Mouse (Mus musculus): ENCODE results near the gene Ncbp2.
"Not testable (repeated sequence)": the region's sequence is repeated elsewhere in the genome, so short reads cannot be mapped to it uniquely, and the experiment has no call there.

The Ncbp2 gene

GRCm38 (mm10) chr16:31940586-31940985 is 7.7 kb upstream of the Ncbp2 start:
- Histone ChIP-seq H3K4me3 (replicated peaks; ENCODE audit: low read length) (0 out of 2 replicates have a peak overlapping the region, but pooled peaks have one; percentile 20), H3K4me1 (replicated peaks; ENCODE audit: low read depth, low read length) (peaks cover 43% of the 10 kb centered on the region), H3K27me3 (ENCODE audit: insufficient read depth, low read length) (peaks cover 8% of the 10 kb centered on the region), H3K9me3 (ENCODE audit: low read length) (no peaks in the 10 kb centered on the region), H3K36me3 (ENCODE audit: insufficient read depth, low read length) (peaks cover 15% of the 10 kb centered on the region)
- TF ChIP-seq NANOG (IDR thresholded peaks at IDR 0.05; ENCODE audit: borderline replicate concordance, low read length) (no peak), CTCF (conservative IDR thresholded peaks at IDR 0.05; ENCODE audit: low read length) (no peak), POU5F1 (IDR thresholded peaks at IDR 0.05; ENCODE audit: borderline replicate concordance, low read length) (no peak)

GRCm38 (mm10) chr16:31943980-31944379 is 4.3 kb upstream of the Ncbp2 start:
- TF ChIP-seq POU5F1 (IDR thresholded peaks at IDR 0.05; ENCODE audit: borderline replicate concordance, low read length) (no peak), CTCF (conservative IDR thresholded peaks at IDR 0.05; ENCODE audit: low read length) (peak; percentile 86), NANOG (IDR thresholded peaks at IDR 0.05; ENCODE audit: borderline replicate concordance, low read length) (no peak)
- Histone ChIP-seq H3K27me3 (ENCODE audit: insufficient read depth, low read length) (no peaks in the 10 kb centered on the region), H3K36me3 (ENCODE audit: insufficient read depth, low read length) (peaks cover 27% of the 10 kb centered on the region), H3K9me3 (ENCODE audit: low read length) (no peaks in the 10 kb centered on the region), H3K4me3 (replicated peaks; ENCODE audit: low read length) (peak overlapping the region; percentile 72), H3K4me1 (replicated peaks; ENCODE audit: low read depth, low read length) (peaks cover 61% of the 10 kb centered on the region)

GRCm38 (mm10) chr16:31944698-31945255 is 3.5 kb upstream of the Ncbp2 start:
- Histone ChIP-seq H3K9me3 (ENCODE audit: low read length) (no peaks in the 10 kb centered on the region), H3K4me3 (replicated peaks; ENCODE audit: low read length) (peak overlapping the region; percentile 72), H3K4me1 (replicated peaks; ENCODE audit: low read depth, low read length) (peaks cover 67% of the 10 kb centered on the region), H3K27me3 (ENCODE audit: insufficient read depth, low read length) (no peaks in the 10 kb centered on the region), H3K36me3 (ENCODE audit: insufficient read depth, low read length) (peaks cover 27% of the 10 kb centered on the region)
- TF ChIP-seq POU5F1 (IDR thresholded peaks at IDR 0.05; ENCODE audit: borderline replicate concordance, low read length) (no peak), CTCF (conservative IDR thresholded peaks at IDR 0.05; ENCODE audit: low read length) (no peak), NANOG (IDR thresholded peaks at IDR 0.05; ENCODE audit: borderline replicate concordance, low read length) (no peak)

- Histone ChIP-seq H3K27me3 (ENCODE audit: insufficient read depth, low read length) (no peaks in the 10 kb centered on the region), H3K4me3 (replicated peaks; ENCODE audit: low read length) (0 out of 2 replicates have a peak overlapping the region, but pooled peaks have one; percentile 72), H3K4me1 (replicated peaks; ENCODE audit: low read depth, low read length) (peaks cover 67% of the 10 kb centered on the region), H3K36me3 (ENCODE audit: insufficient read depth, low read length) (peaks cover 33% of the 10 kb centered on the region), H3K9me3 (ENCODE audit: low read length) (no peaks in the 10 kb centered on the region)
- TF ChIP-seq POU5F1 (IDR thresholded peaks at IDR 0.05; ENCODE audit: borderline replicate concordance, low read length) (no peak), NANOG (IDR thresholded peaks at IDR 0.05; ENCODE audit: borderline replicate concordance, low read length) (no peak), CTCF (conservative IDR thresholded peaks at IDR 0.05; ENCODE audit: low read length) (no peak)
Observed at GRCm38 (mm10) chr16:31945372-31945771, 2.9 kb upstream of the Ncbp2 start.

- Histone ChIP-seq H3K36me3 (ENCODE audit: insufficient read depth, low read length) (peaks cover 39% of the 10 kb centered on the region), H3K4me1 (replicated peaks; ENCODE audit: low read depth, low read length) (peaks cover 65% of the 10 kb centered on the region)
- H3K9me3 ChIP-seq (ENCODE audit: low read length); H3K27me3 ChIP-seq (ENCODE audit: insufficient read depth, low read length); H3K4me3 ChIP-seq (replicated peaks; ENCODE audit: low read length): not testable (repeated sequence)
Observed at GRCm38 (mm10) chr16:31945986-31946385, 2.3 kb upstream of the Ncbp2 start.

- Histone ChIP-seq H3K4me3 (replicated peaks; ENCODE audit: low read length) (peak overlapping the region; percentile 99), H3K4me1 (replicated peaks; ENCODE audit: low read depth, low read length) (peaks cover 61% of the 10 kb centered on the region), H3K27me3 (ENCODE audit: insufficient read depth, low read length) (no peaks in the 10 kb centered on the region), H3K36me3 (ENCODE audit: insufficient read depth, low read length) (peaks cover 52% of the 10 kb centered on the region), H3K9me3 (ENCODE audit: low read length) (no peaks in the 10 kb centered on the region)
- TF ChIP-seq POU5F1 (IDR thresholded peaks at IDR 0.05; ENCODE audit: borderline replicate concordance, low read length): no peak
- no peak for TF ChIP-seq NANOG (IDR thresholded peaks at IDR 0.05; ENCODE audit: borderline replicate concordance, low read length)
- no peak for TF ChIP-seq CTCF (conservative IDR thresholded peaks at IDR 0.05; ENCODE audit: low read length)
Observed at GRCm38 (mm10) chr16:31947333-31947732, 980 bp upstream of the Ncbp2 start.

GRCm38 (mm10) chr16:31947901-31948316 is 404 bp upstream of the Ncbp2 start:
- Histone ChIP-seq H3K36me3 (ENCODE audit: insufficient read depth, low read length) (peaks cover 56% of the 10 kb centered on the region), H3K9me3 (ENCODE audit: low read length) (no peaks in the 10 kb centered on the region), H3K4me3 (replicated peaks; ENCODE audit: low read length) (peak overlapping the region; percentile 99), H3K27me3 (ENCODE audit: insufficient read depth, low read length) (no peaks in the 10 kb centered on the region), H3K4me1 (replicated peaks; ENCODE audit: low read depth, low read length) (peaks cover 64% of the 10 kb centered on the region)
- TF ChIP-seq NANOG (IDR thresholded peaks at IDR 0.05; ENCODE audit: borderline replicate concordance, low read length) (no peak), CTCF (conservative IDR thresholded peaks at IDR 0.05; ENCODE audit: low read length) (no peak), POU5F1 (IDR thresholded peaks at IDR 0.05; ENCODE audit: borderline replicate concordance, low read length) (no peak)

GRCm38 (mm10) chr16:31963224-31963623 is 14.9 kb downstream of the Ncbp2 start:
- Histone ChIP-seq H3K27me3 (ENCODE audit: insufficient read depth, low read length) (no peaks in the 10 kb centered on the region), H3K4me1 (replicated peaks; ENCODE audit: low read depth, low read length) (no peaks in the 10 kb centered on the region), H3K36me3 (ENCODE audit: insufficient read depth, low read length) (peaks cover 78% of the 10 kb centered on the region), H3K4me3 (replicated peaks; ENCODE audit: low read length) (no peak overlapping the region), H3K9me3 (ENCODE audit: low read length) (no peaks in the 10 kb centered on the region)
- TF ChIP-seq POU5F1 (IDR thresholded peaks at IDR 0.05; ENCODE audit: borderline replicate concordance, low read length) (no peak), NANOG (IDR thresholded peaks at IDR 0.05; ENCODE audit: borderline replicate concordance, low read length) (no peak), CTCF (conservative IDR thresholded peaks at IDR 0.05; ENCODE audit: low read length) (no peak)

- H3K36me3 ChIP-seq (ENCODE audit: insufficient read depth, low read length): peaks cover 47% of the 10 kb centered on the region
- no peak overlapping the region for H3K4me3 ChIP-seq (replicated peaks; ENCODE audit: low read length)
- H3K27me3 ChIP-seq (ENCODE audit: insufficient read depth, low read length): no peaks in the 10 kb centered on the region
- peaks cover 9% of the 10 kb centered on the region for H3K4me1 ChIP-seq (replicated peaks; ENCODE audit: low read depth, low read length)
- H3K9me3 ChIP-seq (ENCODE audit: low read length): no peaks in the 10 kb centered on the region
- TF ChIP-seq POU5F1 (IDR thresholded peaks at IDR 0.05; ENCODE audit: borderline replicate concordance, low read length) (no peak), CTCF (conservative IDR thresholded peaks at IDR 0.05; ENCODE audit: low read length) (no peak)
Observed at GRCm38 (mm10) chr16:31975258-31975657, 26.9 kb downstream of the Ncbp2 start.

All from E14TG2a.4 (cell line).